Mouse (Mus musculus) G1E (cell line): Measurements from ENCODE around the gene Ntmt1.

Experiments used
- CTCF ChIP-seq: IDR thresholded peaks from 2 replicates; pipeline ENCODE4 v1.5.1; 2012; ENCODE audit warnings: low read depth, low read length, inconsistent platforms, mixed read lengths
- POLR2AphosphoS5 ChIP-seq: IDR thresholded peaks from 2 replicates; pipeline ENCODE4 v1.6.1; 2012; ENCODE audit warnings: low read depth, low read length, inconsistent platforms; ENCODE audit not compliant: insufficient replicate concordance

GRCm38 (mm10) chr2:30808296-30808655 is 650 bp downstream of the Ntmt1 start:
- no peak for TF ChIP-seq CTCF
- no peak for TF ChIP-seq POLR2AphosphoS5
